Mouse (Mus musculus): ENCODE data around the gene Aig1. TPM values are rescaled to one million over a fixed set of nuclear protein-coding genes. Genes with fewer than 3 reads are reported as not detected.

Aig1 gene
- polyA plus RNA-seq, 1 experiment from 2014 or later, result 75.3 TPM

DNA sequence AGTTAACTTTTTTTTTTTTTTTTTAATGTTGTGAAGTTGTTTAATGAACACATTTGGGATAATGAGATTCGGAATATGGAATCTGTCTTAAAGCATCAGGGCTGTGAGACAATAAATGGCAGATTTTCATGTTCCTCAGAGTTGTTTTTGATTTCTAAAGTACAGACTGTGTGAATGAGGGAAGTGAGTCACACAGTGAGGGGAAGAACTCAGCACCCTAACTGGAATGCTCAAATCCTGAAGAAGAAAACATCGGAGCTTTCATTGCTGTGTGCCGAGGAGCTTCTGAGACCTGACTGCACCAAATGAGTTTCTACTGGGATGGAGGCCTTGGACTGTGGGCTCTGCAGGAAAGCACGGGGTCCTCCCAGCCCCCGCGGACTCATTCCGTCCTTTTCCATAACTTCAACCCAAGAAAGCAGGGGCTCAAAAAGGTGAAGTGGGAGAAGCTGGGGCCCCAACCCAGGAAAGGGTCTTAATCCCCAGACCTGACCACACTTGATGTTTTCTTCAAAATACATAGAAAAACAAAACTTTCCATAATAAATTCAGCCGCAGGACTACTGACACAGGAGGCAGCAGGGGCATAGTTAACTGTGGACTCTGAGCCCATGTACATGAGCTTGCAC is 181.5 kb downstream of the Aig1 start:
- Histone ChIP-seq H3K27me3 (no peaks in the 10 kb centered on the region), H3K9me3 (no peaks in the 10 kb centered on the region), H3K9ac (no peak overlapping the region), H3K4me3 (no peak overlapping the region), H3K27ac (no peak overlapping the region), H3K36me3 (no peaks in the 10 kb centered on the region), H3K4me2 (no peak overlapping the region), H3K4me1 (replicated peaks) (peaks cover 21% of the 10 kb centered on the region)
- ATAC-seq (ENCODE audit: low FRiP score), result no peak
- 94% methylated on average over 8 of the region's 8 CpGs for WGBS

DNA sequence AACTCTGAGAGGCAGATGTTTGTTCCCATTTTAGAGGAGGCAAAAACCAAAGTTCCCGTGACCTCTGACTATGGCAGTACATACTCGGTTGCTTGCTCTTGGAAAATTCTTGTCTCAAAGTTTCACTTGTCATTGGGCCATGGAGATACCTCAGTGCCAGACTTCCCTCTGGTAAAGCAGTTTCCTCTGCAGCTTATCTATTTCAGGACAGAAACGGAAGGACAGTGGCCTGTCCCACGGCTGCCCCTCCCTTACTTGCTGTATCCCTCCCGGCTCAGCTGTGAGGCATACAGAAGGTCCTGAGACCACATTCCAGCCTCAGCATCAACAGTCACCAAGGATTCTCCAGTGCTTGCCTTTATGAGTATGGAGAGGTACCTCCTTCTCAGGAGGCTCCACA is 182.7 kb downstream of the Aig1 start:
- Histone ChIP-seq H3K4me1 (replicated peaks) (peaks cover 21% of the 10 kb centered on the region), H3K9ac (no peak overlapping the region), H3K4me3 (no peak overlapping the region), H3K4me2 (no peak overlapping the region), H3K9me3 (no peaks in the 10 kb centered on the region), H3K27ac (no peak overlapping the region), H3K36me3 (no peaks in the 10 kb centered on the region), H3K27me3 (no peaks in the 10 kb centered on the region)
- ATAC-seq (ENCODE audit: low FRiP score), result no peak
- 76% methylated on average over 5 of the region's 5 CpGs for WGBS

DNA sequence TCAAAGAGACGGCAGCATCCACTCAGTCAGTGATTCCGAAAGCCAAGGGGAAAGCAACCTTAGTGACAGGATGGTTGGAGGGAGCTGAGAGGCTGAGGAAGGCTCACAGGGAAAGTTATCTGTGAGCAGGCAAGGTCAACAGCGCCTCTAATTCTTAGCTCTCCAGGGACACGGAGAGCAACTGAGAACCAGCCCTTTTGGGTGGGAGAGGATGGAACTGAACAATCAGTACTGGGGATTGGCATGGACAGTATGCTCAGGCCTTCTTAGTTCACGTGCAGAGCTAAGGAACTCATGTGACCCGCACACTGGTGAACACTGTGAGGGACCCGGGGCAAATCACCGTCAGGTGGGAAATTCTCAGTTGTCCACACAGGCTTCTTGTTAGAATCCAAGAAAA is 183.4 kb downstream of the Aig1 start:
- no peak for ATAC-seq (ENCODE audit: low FRiP score)
- 81% methylated on average over 8 of the region's 8 CpGs for WGBS

DNA sequence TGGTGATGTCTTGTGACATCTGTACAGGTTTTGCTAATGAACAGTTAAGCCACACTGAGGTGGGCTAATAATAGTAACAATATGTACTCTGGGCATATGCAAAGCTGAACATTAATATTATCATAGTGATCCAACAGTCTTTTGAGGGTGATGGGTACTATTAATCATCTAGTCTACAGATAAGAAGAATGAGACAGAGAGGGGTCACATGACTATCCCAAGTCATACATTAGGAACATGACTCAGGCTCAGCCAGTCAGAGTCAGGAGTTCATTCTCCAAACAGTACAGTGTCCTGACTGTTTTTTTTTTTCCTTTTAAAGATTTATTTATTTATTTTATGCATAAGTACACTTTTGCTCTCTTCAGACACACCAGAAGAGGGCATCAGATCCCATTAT is 184.3 kb downstream of the Aig1 start:
- ATAC-seq (ENCODE audit: low FRiP score), result no peak
- H3K4me1 ChIP-seq (replicated peaks), result peaks cover 15% of the 10 kb centered on the region
- H3K36me3 ChIP-seq, result no peaks in the 10 kb centered on the region
- H3K27ac ChIP-seq, result no peak overlapping the region
- no peaks in the 10 kb centered on the region for H3K9me3 ChIP-seq
- no peak overlapping the region for H3K9ac ChIP-seq
- H3K27me3 ChIP-seq, result no peaks in the 10 kb centered on the region
- H3K4me2 ChIP-seq, result no peak overlapping the region
- no peak overlapping the region for H3K4me3 ChIP-seq

More for the DNA sequence above, 183.4 kb downstream of the Aig1 start:
- no peak overlapping the region for H3K4me2 ChIP-seq
- H3K36me3 ChIP-seq, result no peaks in the 10 kb centered on the region
- H3K4me1 ChIP-seq (replicated peaks), result peaks cover 18% of the 10 kb centered on the region
- H3K9ac ChIP-seq, result no peak overlapping the region
- H3K4me3 ChIP-seq, result no peak overlapping the region
- no peak overlapping the region for H3K27ac ChIP-seq
- no peaks in the 10 kb centered on the region for H3K27me3 ChIP-seq
- no peaks in the 10 kb centered on the region for H3K9me3 ChIP-seq

DNA sequence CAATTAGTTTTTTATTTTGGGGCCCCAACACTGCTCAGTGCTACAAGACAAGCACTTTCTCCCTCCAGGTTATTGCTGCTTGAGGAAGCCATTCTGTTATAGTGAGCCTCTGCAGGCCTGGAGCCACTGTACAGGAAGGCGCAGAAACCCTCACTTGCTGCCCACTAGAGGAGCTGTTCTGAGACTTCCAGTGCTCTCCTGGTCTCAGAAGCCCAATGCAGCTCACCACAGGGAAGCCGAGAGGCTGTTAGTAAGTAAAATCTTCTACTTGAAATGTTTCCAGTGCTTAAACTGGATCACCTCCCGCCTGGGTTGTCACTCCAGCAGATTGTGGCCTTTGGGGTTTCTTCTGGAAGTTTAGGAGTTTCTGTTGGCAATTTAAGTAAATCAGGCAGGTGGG is 186.2 kb downstream of the Aig1 start:
- no peak for ATAC-seq (ENCODE audit: low FRiP score)
- no peaks in the 10 kb centered on the region for H3K27me3 ChIP-seq
- no peaks in the 10 kb centered on the region for H3K9me3 ChIP-seq
- peaks cover 6% of the 10 kb centered on the region; the same call in 1 of the 2 replicates for H3K4me1 ChIP-seq (replicated peaks)
- H3K9ac ChIP-seq, result no peak overlapping the region
- 63% methylated on average over 3 of the region's 3 CpGs for WGBS
- no peak overlapping the region for H3K27ac ChIP-seq
- H3K4me3 ChIP-seq, result no peak overlapping the region
- no peak overlapping the region for H3K4me2 ChIP-seq
- H3K36me3 ChIP-seq, result peaks cover 4% of the 10 kb centered on the region

DNA sequence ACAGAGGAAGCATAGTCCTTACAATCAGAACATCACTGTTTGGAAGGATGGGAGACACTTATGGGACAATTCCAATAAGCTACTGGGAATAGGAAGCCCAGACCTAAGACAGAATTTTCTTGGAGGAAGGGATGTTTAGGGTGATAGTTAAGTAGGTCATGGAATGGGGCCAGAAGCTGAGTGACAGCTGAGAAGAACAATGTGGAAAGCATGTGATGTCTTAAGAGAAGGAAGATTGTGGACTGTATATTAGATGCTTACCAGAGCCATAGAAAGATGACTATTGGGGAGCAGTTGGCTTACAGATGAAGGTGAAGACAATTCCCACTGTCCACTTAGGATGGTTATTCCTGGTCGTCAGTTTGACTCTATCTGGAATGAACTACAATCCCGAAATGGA is 191.3 kb downstream of the Aig1 start:
- Histone ChIP-seq H3K27ac (no peak overlapping the region), H3K27me3 (no peaks in the 10 kb centered on the region), H3K4me1 (replicated peaks) (0 out of 2 replicates have a peak, but pooled peaks cover 5% of the 10 kb centered on the region), H3K9me3 (no peaks in the 10 kb centered on the region), H3K36me3 (peaks cover 4% of the 10 kb centered on the region), H3K4me3 (no peak overlapping the region), H3K9ac (no peak overlapping the region), H3K4me2 (no peak overlapping the region)
- 95% methylated on average over 2 of the region's 2 CpGs for WGBS
- no peak for ATAC-seq (ENCODE audit: low FRiP score)

DNA sequence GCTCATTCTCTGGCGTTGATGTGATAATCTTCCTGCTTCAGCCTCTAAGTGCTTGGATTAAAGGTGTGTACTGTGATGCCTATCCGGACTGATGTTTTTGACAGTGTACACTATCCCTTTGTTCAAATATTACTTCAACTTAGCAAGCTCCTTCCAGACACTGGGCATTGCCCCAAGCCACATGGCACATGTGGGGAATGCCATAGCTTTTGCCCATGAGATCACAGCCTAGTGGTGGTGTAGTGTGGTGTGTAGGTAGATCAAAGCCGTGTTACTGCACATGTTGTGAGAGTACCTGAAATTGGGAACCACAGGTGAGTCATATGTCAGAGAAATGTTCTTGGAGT is 193.8 kb downstream of the Aig1 start:
- H3K9me3 ChIP-seq, result no peaks in the 10 kb centered on the region
- 69% methylated on average over 3 of the region's 3 CpGs for WGBS
- ATAC-seq (ENCODE audit: low FRiP score), result peak; percentile 39; the same call in 1 of the 2 replicates
- peak overlapping the region; percentile 58; the same call in 1 of the 2 replicates for H3K27ac ChIP-seq
- H3K4me2 ChIP-seq, result no peak overlapping the region
- no peaks in the 10 kb centered on the region for H3K27me3 ChIP-seq
- no peak overlapping the region for H3K4me3 ChIP-seq
- no peak overlapping the region for H3K9ac ChIP-seq
- peaks cover 4% of the 10 kb centered on the region for H3K36me3 ChIP-seq
- H3K4me1 ChIP-seq (replicated peaks), result 0 out of 2 replicates have a peak, but pooled peaks cover 5% of the 10 kb centered on the region

DNA sequence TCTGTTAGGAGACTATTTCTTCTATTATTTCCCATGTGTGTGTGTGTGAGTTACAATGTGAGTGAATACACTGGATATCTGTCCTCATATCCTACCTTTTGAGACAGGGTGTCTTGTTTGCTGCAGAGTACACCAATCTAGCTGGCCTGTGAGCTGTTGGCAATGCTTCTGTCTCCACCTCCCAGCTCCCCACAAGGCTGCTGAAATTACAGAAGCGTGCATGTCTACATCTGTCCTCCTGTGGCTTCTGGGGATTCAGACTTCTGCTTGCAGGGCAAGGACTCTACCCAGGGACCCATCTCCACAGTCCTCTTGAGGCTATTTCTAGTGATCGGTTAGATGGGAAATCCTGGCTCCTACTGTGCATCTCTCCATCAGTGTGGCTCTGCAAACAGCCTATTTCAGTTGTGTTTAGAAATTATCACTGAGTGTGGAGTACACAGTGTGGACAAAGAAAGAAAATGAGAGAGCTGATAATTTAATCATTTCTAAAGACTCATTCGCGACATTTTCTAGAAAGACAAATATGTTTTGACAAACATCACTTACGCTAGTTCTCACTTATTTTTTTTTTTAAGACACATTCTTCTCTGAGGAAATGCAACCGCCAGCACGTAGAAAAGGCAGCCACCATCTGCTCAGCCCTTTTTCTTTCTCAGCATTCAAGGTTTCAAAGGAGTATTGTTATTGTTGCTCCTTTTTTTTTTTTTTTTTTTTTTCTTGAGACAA is 194.3 kb downstream of the Aig1 start:
- H3K27me3 ChIP-seq, result no peaks in the 10 kb centered on the region
- no peaks in the 10 kb centered on the region for H3K9me3 ChIP-seq
- peaks cover 4% of the 10 kb centered on the region for H3K36me3 ChIP-seq
- H3K4me1 ChIP-seq (replicated peaks), result 0 out of 2 replicates have a peak, but pooled peaks cover 5% of the 10 kb centered on the region
- H3K27ac ChIP-seq, result no peak overlapping the region; the same call in 1 of the 2 replicates
- H3K9ac ChIP-seq, result no peak overlapping the region
- WGBS, result 64% methylated on average over 7 of the region's 7 CpGs
- H3K4me2 ChIP-seq, result no peak overlapping the region
- H3K4me3 ChIP-seq, result no peak overlapping the region
- no peak for ATAC-seq (ENCODE audit: low FRiP score)

DNA sequence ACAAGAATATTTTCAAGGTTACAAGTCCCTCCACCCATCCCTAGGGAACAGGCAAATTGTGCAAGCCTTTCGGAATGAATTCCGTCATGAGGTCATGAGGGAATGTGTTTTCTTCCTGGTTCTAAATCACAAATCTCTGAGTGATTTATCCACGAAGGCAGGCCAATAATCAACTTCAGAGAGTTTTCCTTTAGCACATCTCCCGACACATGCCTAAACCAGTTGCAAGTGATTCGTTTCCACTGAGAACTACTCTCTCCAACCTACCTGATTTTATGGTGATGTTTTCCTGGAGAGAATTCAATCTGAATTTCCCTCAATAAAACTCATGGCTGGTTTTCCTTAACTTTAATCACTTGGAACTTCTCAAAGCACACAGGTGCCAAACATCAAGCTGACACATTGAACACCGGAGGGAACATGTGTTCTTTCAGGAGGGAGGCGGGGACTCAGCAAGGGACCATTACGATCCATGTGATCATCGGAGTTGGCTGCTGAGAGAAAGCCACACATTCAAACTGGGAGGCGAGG is 201.5 kb downstream of the Aig1 start:
- no peaks in the 10 kb centered on the region for H3K4me1 ChIP-seq (replicated peaks)
- H3K27ac ChIP-seq, result no peak overlapping the region
- no peaks in the 10 kb centered on the region for H3K36me3 ChIP-seq
- no peak overlapping the region for H3K4me3 ChIP-seq
- 86% methylated on average over 10 of the region's 10 CpGs for WGBS
- ATAC-seq (ENCODE audit: low FRiP score), result no peak
- no peak overlapping the region for H3K4me2 ChIP-seq
- no peak overlapping the region for H3K9ac ChIP-seq
- H3K9me3 ChIP-seq, result no peaks in the 10 kb centered on the region
- no peaks in the 10 kb centered on the region for H3K27me3 ChIP-seq

DNA sequence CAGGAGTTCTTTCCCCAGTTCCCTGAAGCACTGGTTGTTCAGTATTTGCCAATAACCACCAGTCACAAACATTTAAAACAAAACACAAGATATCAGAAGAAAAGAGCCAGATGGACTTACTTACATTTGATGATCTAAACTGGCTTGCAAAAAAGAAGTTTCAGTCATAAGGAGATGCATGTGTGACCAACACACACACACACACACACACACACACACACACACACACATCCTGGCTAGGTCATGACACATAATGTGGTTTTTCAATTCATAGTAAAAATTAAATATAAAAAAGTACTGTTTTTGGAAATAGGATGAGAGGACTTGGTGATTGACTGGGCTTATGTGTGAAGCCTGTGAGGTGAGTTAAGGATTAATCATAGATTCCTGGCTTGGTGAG is 205.3 kb downstream of the Aig1 start:
- Histone ChIP-seq H3K27me3 (no peaks in the 10 kb centered on the region), H3K4me1 (replicated peaks) (no peaks in the 10 kb centered on the region), H3K36me3 (no peaks in the 10 kb centered on the region), H3K27ac (no peak overlapping the region), H3K9ac (no peak overlapping the region), H3K4me2 (no peak overlapping the region), H3K9me3 (no peaks in the 10 kb centered on the region), H3K4me3 (no peak overlapping the region)
- no peak for ATAC-seq (ENCODE audit: low FRiP score)

DNA sequence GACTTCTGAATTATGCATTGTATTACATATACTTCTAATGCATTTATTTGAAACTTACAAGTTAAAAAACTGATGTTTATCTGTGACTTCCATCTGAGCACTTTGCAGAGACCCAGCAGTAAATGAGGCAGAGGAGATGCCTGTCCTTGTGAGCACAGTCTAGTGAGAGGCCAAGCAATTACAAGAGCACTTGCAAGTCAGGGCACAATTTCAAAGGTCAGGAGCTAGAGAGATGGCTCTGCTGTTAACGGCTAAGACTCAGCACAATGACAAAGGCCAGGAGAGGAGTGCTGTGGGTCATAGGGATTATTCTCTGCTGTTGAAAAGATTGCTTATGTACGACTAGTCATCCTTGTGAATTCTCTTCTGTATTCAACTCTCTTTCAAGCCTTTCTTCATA is 209.0 kb downstream of the Aig1 start:
- no peaks in the 10 kb centered on the region for H3K4me1 ChIP-seq (replicated peaks)
- no peaks in the 10 kb centered on the region for H3K36me3 ChIP-seq
- no peak overlapping the region for H3K4me2 ChIP-seq
- no peak overlapping the region for H3K4me3 ChIP-seq
- H3K9me3 ChIP-seq, result no peaks in the 10 kb centered on the region
- no peak overlapping the region for H3K27ac ChIP-seq
- H3K27me3 ChIP-seq, result no peaks in the 10 kb centered on the region
- 21% methylated on average over 2 of the region's 2 CpGs for WGBS
- H3K9ac ChIP-seq, result no peak overlapping the region
- no peak for ATAC-seq (ENCODE audit: low FRiP score)

DNA sequence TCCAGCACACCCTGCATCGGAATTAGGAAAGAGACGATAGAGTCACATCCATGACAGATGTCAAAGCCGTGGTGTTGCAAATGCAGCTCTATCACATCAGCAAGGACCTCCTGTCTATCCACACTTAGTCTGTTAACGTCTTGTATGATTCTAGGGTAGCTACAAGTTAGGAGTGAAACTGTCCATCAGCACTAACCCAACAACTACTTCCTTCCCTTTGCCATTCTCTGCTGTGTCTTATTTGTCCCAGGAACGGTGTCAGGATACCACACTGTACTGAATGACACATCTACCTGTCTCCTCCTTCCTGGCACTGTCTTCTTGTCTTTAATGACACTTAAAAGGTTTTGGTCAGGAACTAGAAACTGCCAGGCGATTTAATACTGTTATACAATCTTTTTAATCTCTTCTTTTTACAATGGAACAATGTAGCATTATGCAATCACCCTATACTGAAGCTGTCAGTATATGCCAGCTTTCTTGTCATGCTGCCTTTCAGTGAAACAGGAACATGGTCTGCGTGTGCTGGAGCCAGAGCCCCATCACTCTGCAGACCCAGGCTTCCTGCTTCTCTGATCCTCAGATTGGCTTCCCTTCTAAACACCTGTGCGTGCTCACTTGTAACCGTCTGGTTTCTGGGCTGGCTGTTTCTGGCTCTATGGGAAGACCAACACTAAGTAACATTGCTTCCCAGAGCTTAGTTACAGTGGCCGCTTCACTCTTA is 214.9 kb downstream of the Aig1 start:
- Histone ChIP-seq H3K4me2 (no peak overlapping the region), H3K4me3 (no peak overlapping the region), H3K4me1 (replicated peaks) (peaks cover 5% of the 10 kb centered on the region; the same call in 1 of the 2 replicates), H3K36me3 (no peaks in the 10 kb centered on the region), H3K27ac (no peak overlapping the region), H3K27me3 (no peaks in the 10 kb centered on the region), H3K9ac (no peak overlapping the region), H3K9me3 (no peaks in the 10 kb centered on the region)
- ATAC-seq (ENCODE audit: low FRiP score), result no peak
- 89% methylated on average over 10 of the region's 10 CpGs for WGBS

All from hindbrain, embryonic 13.5 days (tissue).